Mouse (Mus musculus) embryonic fibroblast, embryonic 13.5 days (primary cell): ENCODE results near the gene Farp1. TPM values are rescaled to one million over a fixed set of nuclear protein-coding genes. Genes with fewer than 3 reads are reported as not detected.
A peak's percentile ranks its signal among the peaks of the same experiment; 100 is the strongest.

Source experiments
- H3K27ac ChIP-seq: 2 replicates; pipeline ENCODE4 v1.5.1; 2012; ENCODE audit warnings: low read length, control low read depth, inconsistent platforms; ENCODE audit not compliant: insufficient read depth
- H3K4me1 ChIP-seq: 2 replicates; pipeline ENCODE4 v1.6.1; 2011; ENCODE audit warnings: low read length; ENCODE audit not compliant: control insufficient read depth, insufficient read depth
- H3K4me3 ChIP-seq: 2 replicates; pipeline ENCODE4 v1.5.1; 2011; ENCODE audit warnings: mild to moderate bottlenecking, control low read depth, low read length; ENCODE audit not compliant: insufficient read depth
- CTCF ChIP-seq: IDR thresholded peaks from 2 replicates; pipeline ENCODE4 v1.5.1; 2011; ENCODE audit warnings: mild to moderate bottlenecking, control low read depth, low read length, moderate library complexity, borderline replicate concordance; ENCODE audit not compliant: insufficient read depth
- POLR2A ChIP-seq: IDR thresholded peaks from 2 replicates; pipeline ENCODE4 v1.6.1; 2011; ENCODE audit warnings: low read depth, mild to moderate bottlenecking, control low read depth, low read length, moderate library complexity
- polyA plus RNA-seq: library from polyadenylated mRNA; stranded (reverse); fragments of >200 nt; gene quantifications from 2 replicates; pipeline ENCODE4 v1.2.4, GENCODE M21; 2011; ENCODE audit warnings: low read depth; ENCODE audit not compliant: missing spikeins, insufficient read length

Farp1 gene
- polyA plus RNA-seq, 1 experiment: 142 TPM

DNA sequence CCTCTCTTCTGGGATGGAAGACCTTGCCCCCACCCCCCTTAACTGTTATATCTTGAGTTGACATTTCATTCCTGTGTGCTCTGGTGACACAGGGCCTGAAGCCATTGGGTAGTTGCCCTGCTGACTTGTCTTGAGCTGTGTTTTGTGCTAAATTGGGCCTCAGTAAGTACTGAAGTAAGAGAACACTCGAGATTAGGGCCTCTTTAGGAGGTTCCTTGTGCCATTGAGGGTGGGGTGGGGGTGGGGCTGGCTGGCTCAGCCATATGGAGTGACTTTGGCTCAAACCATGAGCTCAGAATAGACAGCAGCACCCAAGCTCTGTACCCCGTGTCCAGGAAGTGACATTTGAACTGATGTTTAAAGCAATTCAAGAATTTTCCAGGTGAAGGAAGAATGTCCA lies 65.8 kb downstream of the Farp1 start:
- peaks cover 43% of the 10 kb centered on the region for H3K4me1 ChIP-seq
- no peak overlapping the region for H3K4me3 ChIP-seq
- H3K27ac ChIP-seq: peak overlapping the region; percentile 74
- TF ChIP-seq CTCF (no peak), POLR2A (no peak)

DNA sequence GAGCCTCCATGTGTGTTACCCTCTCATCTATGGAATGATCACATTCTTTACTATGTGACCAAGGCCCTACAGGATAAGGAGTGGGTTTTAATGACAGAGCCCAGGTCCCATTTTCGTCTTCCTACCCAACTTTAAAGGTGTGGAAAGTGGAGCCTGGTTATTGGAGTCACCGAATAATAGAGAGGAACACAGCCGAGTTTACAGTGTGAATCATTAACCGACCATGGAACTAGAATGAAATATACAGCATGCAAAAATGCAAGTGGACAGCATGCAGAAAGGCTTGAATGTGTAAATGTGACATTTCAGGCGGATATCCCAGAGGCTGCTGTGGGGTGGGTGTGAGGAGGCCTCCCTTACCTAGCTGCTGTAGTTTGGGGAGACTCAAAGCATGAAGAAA lies 66.5 kb downstream of the Farp1 start:
- Histone ChIP-seq H3K4me3 (no peak overlapping the region), H3K27ac (peak overlapping the region; percentile 74), H3K4me1 (peaks cover 50% of the 10 kb centered on the region)
- no peak for TF ChIP-seq POLR2A
- TF ChIP-seq CTCF: no peak

GRCm38 (mm10) chr14:121102599-121102998 lies 67.6 kb downstream of the Farp1 start:
- H3K4me3 ChIP-seq: no peak overlapping the region
- H3K27ac ChIP-seq: no peak overlapping the region
- peaks cover 54% of the 10 kb centered on the region for H3K4me1 ChIP-seq
- TF ChIP-seq POLR2A (no peak), CTCF (no peak)

DNA sequence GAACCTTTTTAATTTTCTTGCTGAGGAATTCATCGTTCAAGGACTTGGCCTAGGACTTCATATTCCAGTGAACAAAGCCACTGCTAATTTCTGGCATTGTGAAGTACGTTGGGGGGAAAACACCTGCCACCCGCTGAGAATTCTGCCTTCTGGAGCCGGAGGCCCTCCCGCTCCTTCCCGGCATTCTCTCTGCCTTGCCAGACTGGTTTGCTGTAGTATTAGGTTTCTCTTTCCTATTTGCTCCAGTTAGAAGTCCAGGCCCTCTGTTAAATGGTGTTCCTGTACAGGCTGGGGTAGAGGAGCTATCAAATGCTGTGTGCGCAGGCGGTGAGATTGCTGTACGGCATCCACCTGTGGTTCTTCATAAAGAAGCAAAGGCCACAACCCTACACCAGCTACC lies 68.5 kb downstream of the Farp1 start:
- no peak overlapping the region for H3K27ac ChIP-seq
- peaks cover 53% of the 10 kb centered on the region for H3K4me1 ChIP-seq
- TF ChIP-seq CTCF (no peak), POLR2A (no peak)

GRCm38 (mm10) chr14:121104760-121105329 lies 69.8 kb downstream of the Farp1 start:
- Histone ChIP-seq H3K27ac (peak overlapping the region; percentile 77), H3K4me3 (no peak overlapping the region), H3K4me1 (peaks cover 43% of the 10 kb centered on the region)
- TF ChIP-seq CTCF (no peak), POLR2A (no peak)

More for the DNA sequence above, 68.5 kb downstream of the Farp1 start:
- no peak overlapping the region for H3K4me3 ChIP-seq

DNA sequence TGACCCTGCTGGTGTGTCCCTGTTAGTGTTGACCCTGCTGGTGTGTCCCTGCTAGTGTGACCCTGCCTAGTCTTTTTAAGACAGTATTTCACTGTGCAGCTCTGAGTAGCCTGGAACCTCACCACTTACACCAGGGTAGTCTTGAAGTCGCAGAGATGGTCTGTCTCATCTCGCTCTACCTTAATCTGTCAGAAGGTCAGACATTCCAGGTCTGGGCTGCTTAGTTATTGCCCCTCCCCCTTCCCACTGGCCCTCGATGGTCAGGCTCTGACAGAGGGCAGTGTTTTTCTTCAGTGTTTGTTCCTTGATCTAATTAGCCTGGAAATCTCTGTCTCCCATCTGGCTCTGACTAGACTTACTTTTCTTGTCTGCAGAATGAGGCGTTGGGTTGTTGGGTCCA lies 71.9 kb downstream of the Farp1 start:
- peaks cover 34% of the 10 kb centered on the region for H3K4me1 ChIP-seq
- H3K27ac ChIP-seq: peak overlapping the region; percentile 13; the same call in 1 of the 2 replicates
- no peak overlapping the region for H3K4me3 ChIP-seq
- no peak for TF ChIP-seq CTCF
- no peak for TF ChIP-seq POLR2A

GRCm38 (mm10) chr14:121107707-121108285 lies 72.8 kb downstream of the Farp1 start:
- no peak for TF ChIP-seq POLR2A
- no peak for TF ChIP-seq CTCF
- peak overlapping the region; percentile 79 for H3K27ac ChIP-seq
- H3K4me1 ChIP-seq: peaks cover 33% of the 10 kb centered on the region
- H3K4me3 ChIP-seq: no peak overlapping the region

GRCm38 (mm10) chr14:121108439-121109115 lies 73.6 kb downstream of the Farp1 start:
- Histone ChIP-seq H3K27ac (peak overlapping the region; percentile 84), H3K4me3 (no peak overlapping the region), H3K4me1 (peaks cover 33% of the 10 kb centered on the region)
- TF ChIP-seq POLR2A: no peak
- TF ChIP-seq CTCF: no peak

DNA sequence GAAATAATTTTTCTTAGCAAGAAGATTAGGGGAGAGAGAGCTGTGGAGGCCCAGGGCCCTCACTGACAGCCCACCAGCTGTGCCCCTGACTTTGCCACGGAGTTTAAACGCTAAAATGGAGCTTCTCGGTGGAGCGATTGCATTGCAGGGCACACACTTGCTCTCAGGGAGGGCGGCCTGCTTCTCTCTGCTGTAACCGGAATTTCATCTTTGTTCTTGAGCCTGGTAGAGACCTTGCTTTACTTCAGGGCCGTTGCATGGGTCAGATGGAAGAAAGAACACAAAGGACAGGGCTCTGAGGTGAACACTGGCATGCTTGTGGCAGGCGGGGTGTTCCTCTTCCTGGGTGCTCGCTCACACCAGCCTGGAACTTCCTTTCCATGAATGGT lies 74.1 kb downstream of the Farp1 start:
- Histone ChIP-seq H3K4me3 (no peak overlapping the region), H3K27ac (peak overlapping the region; percentile 84), H3K4me1 (peaks cover 33% of the 10 kb centered on the region)
- no peak for TF ChIP-seq CTCF
- TF ChIP-seq POLR2A: no peak

- H3K27ac ChIP-seq: no peak overlapping the region
- no peak overlapping the region for H3K4me3 ChIP-seq
- peaks cover 25% of the 10 kb centered on the region for H3K4me1 ChIP-seq
- no peak for TF ChIP-seq CTCF
- TF ChIP-seq POLR2A: no peak
Observed at GRCm38 (mm10) chr14:121110492-121111267, 75.7 kb downstream of the Farp1 start.

GRCm38 (mm10) chr14:121112061-121112460 lies 77.1 kb downstream of the Farp1 start:
- Histone ChIP-seq H3K4me1 (peaks cover 13% of the 10 kb centered on the region), H3K4me3 (no peak overlapping the region), H3K27ac (no peak overlapping the region)
- TF ChIP-seq POLR2A: no peak
- TF ChIP-seq CTCF: no peak
